Mouse (Mus musculus) small intestine, adult 2 months (tissue): ENCODE data around the gene Fgf23.

Experiments
- CTCF ChIP-seq: fragments of 200-500 bp; IDR thresholded peaks from 2 replicates; pipeline ENCODE4 v1.5.1; 2012; ENCODE audit warnings: low read depth, mild to moderate bottlenecking, control low read depth, inconsistent platforms, low read length, moderate library complexity, mixed read lengths; ENCODE audit not compliant: insufficient replicate concordance, insufficient read length; ENCODE audit errors: extremely low read depth
- POLR2A ChIP-seq: fragments of 200-500 bp; IDR thresholded peaks from 2 replicates; pipeline ENCODE4 v1.6.1; 2012; ENCODE audit warnings: low read depth, mild to moderate bottlenecking, control low read depth, inconsistent platforms, low read length, moderate library complexity

GRCm38 (mm10) chr6:127044909-127045308 lies 27.8 kb upstream of the Fgf23 start:
- TF ChIP-seq CTCF (no peak), POLR2A (no peak)
